ENCODE assay signal across 18 mouse cellular contexts in the genomic region with DNA sequence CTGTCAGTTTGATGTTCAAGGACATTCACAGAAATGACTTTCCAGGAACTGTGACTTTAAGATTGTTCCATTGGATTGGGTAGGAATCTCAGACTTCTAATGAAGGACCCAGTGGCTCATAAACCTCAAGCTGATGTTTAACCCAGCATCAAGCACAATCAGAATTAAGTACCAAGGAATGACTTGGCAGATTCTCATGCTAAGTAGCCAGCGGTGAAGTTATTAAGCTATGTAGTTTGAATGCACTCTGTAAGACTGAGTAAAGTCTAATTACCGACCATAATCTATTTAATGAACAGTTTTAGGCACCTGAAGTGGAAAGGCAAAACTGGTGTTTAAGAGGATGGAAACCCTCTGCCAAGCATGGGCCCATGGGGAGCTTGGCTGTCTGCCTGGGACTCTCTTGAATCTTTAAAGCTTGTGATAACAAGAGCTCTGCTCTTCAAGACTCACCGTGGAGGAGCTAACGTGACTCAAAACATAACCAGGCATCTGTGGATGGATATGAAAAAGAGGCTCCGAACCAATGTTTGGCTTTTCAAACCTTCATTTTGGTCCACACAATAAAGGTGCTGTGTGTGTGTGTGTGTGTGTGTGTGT. TPM values are rescaled to one million over a fixed set of nuclear protein-coding genes. Genes with fewer than 3 reads are reported as not detected.
DNase-seq lines count a peak whose midpoint lies in the region; ATAC-seq and TF ChIP-seq lines count a peak whose summit lies in the region.
"Had no signal": no experiment of that assay in that cellular context is flagged by ENCODE, and none has a peak within 500 bp of the region (broad histone marks: within the 10 kb centered on the region; RNA-seq: fewer than 3 reads in every experiment).

No protein-coding gene starts in this region.

- no peaks in the 10 kb centered on the region for H3K9me3 ChIP-seq in kidney, embryonic 16.5 days (ENCODE audit: low read length)
- no peaks in the 10 kb centered on the region for H3K9me3 ChIP-seq in heart, embryonic 14.5 days (ENCODE audit: control insufficient read depth, low read length)
- no peaks in the 10 kb centered on the region for H3K9me3 ChIP-seq in hindbrain, embryonic 16.5 days (ENCODE audit: control insufficient read depth, low read length)
- H3K9me3 ChIP-seq: embryonic facial prominence, embryonic 13.5 days; forebrain, embryonic 10.5 days; G1E; limb, embryonic 12.5 days; liver, embryonic 15.5 days had no signal

- H3K4me2 ChIP-seq in kidney, embryonic 16.5 days (replicated peaks; ENCODE audit: low read depth, low read length) = no peak overlapping the region
- no peak overlapping the region for H3K4me2 ChIP-seq in heart, embryonic 14.5 days (ENCODE audit: low read length)
- no peak overlapping the region for H3K4me2 ChIP-seq in hindbrain, embryonic 16.5 days (ENCODE audit: low read length)
- H3K4me2 ChIP-seq: embryonic facial prominence, embryonic 13.5 days; limb, embryonic 12.5 days; liver, embryonic 15.5 days; neural tube, embryonic 13.5 days had no signal

- no peaks in the 10 kb centered on the region for H3K4me1 ChIP-seq in kidney, embryonic 16.5 days (ENCODE audit: insufficient read depth, low read length)
- peaks cover 6 to 19% of the 10 kb centered on the region in 2 experiments for H3K4me1 ChIP-seq in heart, embryonic 14.5 days (ENCODE audit: control insufficient read depth in 2 of 2, insufficient read depth in 2 of 2, low read length in 2 of 2)
- peaks cover 25% of the 10 kb centered on the region for H3K4me1 ChIP-seq in kidney, adult 2 months (ENCODE audit: control insufficient read depth, insufficient read depth, low read length)
- no peaks in the 10 kb centered on the region for H3K4me1 ChIP-seq in hindbrain, embryonic 16.5 days (ENCODE audit: control insufficient read depth, insufficient read depth, low read depth, low read length)
- H3K4me1 ChIP-seq: liver, embryonic 15.5 days; neural tube, embryonic 13.5 days had no signal

- 69% methylated on average over 5 of the region's 5 CpGs for WGBS in kidney, embryonic 16.5 days
- WGBS in heart, embryonic 14.5 days = 43% methylated on average over 5 of the region's 5 CpGs
- 43% methylated on average over 5 of the region's 5 CpGs for WGBS in kidney, adult 2 months
- 74% methylated on average over 5 of the region's 5 CpGs for WGBS in hindbrain, embryonic 16.5 days

- H3K9ac ChIP-seq in kidney, embryonic 16.5 days (replicated peaks; ENCODE audit: low read length) = no peak overlapping the region
- H3K9ac ChIP-seq in heart, embryonic 14.5 days (ENCODE audit: low read length) = no peak overlapping the region
- no peak overlapping the region for H3K9ac ChIP-seq in hindbrain, embryonic 16.5 days (ENCODE audit: low read depth, low read length)
- H3K9ac ChIP-seq: embryonic facial prominence, embryonic 13.5 days; limb, embryonic 12.5 days; liver, embryonic 15.5 days; neural tube, embryonic 13.5 days had no signal

- TF ChIP-seq POLR2A in kidney, adult 2 months (IDR thresholded peaks at IDR 0.05; ENCODE audit: low read depth, low read length) = no peak

- no peaks in the 10 kb centered on the region for H3K27me3 ChIP-seq in kidney, embryonic 16.5 days (ENCODE audit: insufficient read depth, low read length)
- 0 out of 2 replicates have a peak, but pooled peaks cover 4% of the 10 kb centered on the region for H3K27me3 ChIP-seq in heart, embryonic 14.5 days (ENCODE audit: control insufficient read depth, insufficient read depth, low read length)
- no peaks in the 10 kb centered on the region for H3K27me3 ChIP-seq in kidney, adult 2 months (replicated peaks; ENCODE audit: control insufficient read depth, insufficient read depth, low read length)
- H3K27me3 ChIP-seq in hindbrain, embryonic 16.5 days (replicated peaks; ENCODE audit: control insufficient read depth, insufficient read depth, low read length) = no peaks in the 10 kb centered on the region
- H3K27me3 ChIP-seq: limb, embryonic 12.5 days had no signal

- ATAC-seq in kidney, embryonic 16.5 days (ENCODE audit: low FRiP score, low TSS enrichment) = no peak
- no peak for ATAC-seq in heart, embryonic 14.5 days (ENCODE audit: insufficient number of reproducible peaks, insufficient read depth, low FRiP score, low read depth)
- no peak for ATAC-seq in hindbrain, embryonic 16.5 days
- ATAC-seq: hindbrain, postnatal 0 days had no signal

- H3K4me3 ChIP-seq in kidney, embryonic 16.5 days (ENCODE audit: low read length) = no peak overlapping the region
- H3K4me3 ChIP-seq in heart, embryonic 14.5 days (ENCODE audit: control insufficient read depth in 1 of 2, insufficient read depth in 1 of 2, low read depth in 1 of 2, low read length in 2 of 2) = no peak overlapping the region
- no peak overlapping the region for H3K4me3 ChIP-seq in kidney, adult 2 months (ENCODE audit: insufficient read depth, low read depth, low read length)
- no peak overlapping the region for H3K4me3 ChIP-seq in hindbrain, embryonic 16.5 days (ENCODE audit: low read length)
- H3K4me3 ChIP-seq: embryonic facial prominence, embryonic 13.5 days; forebrain, embryonic 10.5 days; limb, embryonic 12.5 days; liver, embryonic 15.5 days; neural tube, embryonic 13.5 days had no signal

- no peak for TF ChIP-seq CTCF in kidney, adult 2 months (conservative IDR thresholded peaks at IDR 0.05; ENCODE audit: insufficient read depth, insufficient read length, low read depth, low read length)

- DNase-seq in kidney, adult 18-20 months = peak; percentile 52
- DNase-seq in kidney, adult 2 months = peak; percentile 78
- no peak for DNase-seq in embryo, embryonic 9.5 days (ENCODE audit: extremely low spot score)
- no peak for DNase-seq in cerebellum, postnatal 36 days
- DNase-seq: adrenal gland, postnatal 36 days; lung, postnatal 14 days; right cerebral cortex, postnatal 4 days had no signal

- H3K27ac ChIP-seq in kidney, embryonic 16.5 days (ENCODE audit: low read length) = no peak overlapping the region
- H3K27ac ChIP-seq in heart, embryonic 14.5 days (replicated peaks in 1 of 2; ENCODE audit: control insufficient read depth in 1 of 2, insufficient read depth in 1 of 2, low read depth in 2 of 2, low read length in 2 of 2) = peak overlapping the region; percentile 20 to 39; a peak in 2 of 4 replicates
- H3K27ac ChIP-seq in kidney, adult 2 months (ENCODE audit: insufficient read depth, low read depth, low read length) = peak overlapping the region; percentile 76
- no peak overlapping the region for H3K27ac ChIP-seq in hindbrain, embryonic 16.5 days (ENCODE audit: low read depth, low read length)
- H3K27ac ChIP-seq: embryonic facial prominence, embryonic 13.5 days; forebrain, embryonic 10.5 days; hindbrain, postnatal 0 days; limb, embryonic 12.5 days; liver, embryonic 15.5 days; neural tube, embryonic 13.5 days had no signal

- no peaks in the 10 kb centered on the region for H3K36me3 ChIP-seq in kidney, embryonic 16.5 days (ENCODE audit: insufficient read depth, low read length)
- no peaks in the 10 kb centered on the region for H3K36me3 ChIP-seq in heart, embryonic 14.5 days (ENCODE audit: control insufficient read depth, insufficient read depth, low read length)
- H3K36me3 ChIP-seq in kidney, adult 2 months (ENCODE audit: control insufficient read depth, insufficient read depth, low read length) = no peaks in the 10 kb centered on the region
- H3K36me3 ChIP-seq in hindbrain, embryonic 16.5 days (ENCODE audit: control insufficient read depth, insufficient read depth, low read length) = no peaks in the 10 kb centered on the region
- H3K36me3 ChIP-seq: embryonic facial prominence, embryonic 13.5 days; forebrain, embryonic 10.5 days; G1E; limb, embryonic 12.5 days; liver, embryonic 15.5 days; neural tube, embryonic 13.5 days had no signal

RNA-seq across cellular contexts. Expression of gene Mfsd4b1, which starts 6.7 kb away (rescaled TPM):
- polyA plus RNA-seq in kidney, embryonic 16.5 days (2015; fragmentation: Nextera tagmentation; extraction: Ambion mirVana) = 9.0 and 12.0 TPM in 2 replicates
- 0.58 and 0.89 TPM in 2 replicates for polyA plus RNA-seq in heart, embryonic 14.5 days (2014; fragmentation: Nextera tagmentation; extraction: Ambion mirVana)
- polyA plus RNA-seq in kidney, adult 2 months (2012; rRNA removed) = 81.5 and 102 TPM in 2 replicates
- 0.46 and 0.60 TPM in 2 replicates for polyA plus RNA-seq in hindbrain, embryonic 16.5 days (2015; fragmentation: Nextera tagmentation; extraction: Ambion mirVana)
- polyA plus RNA-seq: embryonic facial prominence, embryonic 13.5 days; forebrain, embryonic 10.5 days; G1E had no signal

RNA-seq across cellular contexts. Expression of gene Mfsd4b5, which starts 31.9 kb away (rescaled TPM):
- 7.0 and 7.5 TPM in 2 replicates for polyA plus RNA-seq in kidney, embryonic 16.5 days (2015; fragmentation: Nextera tagmentation; extraction: Ambion mirVana)
- 0.13 TPM in 1 of 2 replicates, not detected in the other for polyA plus RNA-seq in heart, embryonic 14.5 days (2014; fragmentation: Nextera tagmentation; extraction: Ambion mirVana)
- 223 and 249 TPM in 2 replicates for polyA plus RNA-seq in kidney, adult 2 months (2012; rRNA removed)
- not detected in 2 replicates for polyA plus RNA-seq in hindbrain, embryonic 16.5 days (2015; fragmentation: Nextera tagmentation; extraction: Ambion mirVana)
- polyA plus RNA-seq: forebrain, embryonic 10.5 days; G1E; neural tube, embryonic 13.5 days had no signal

RNA-seq across cellular contexts. Expression of gene Mfsd4b3, which starts 58.4 kb away (rescaled TPM):
- 3.6 and 4.0 TPM in 2 replicates for polyA plus RNA-seq in kidney, embryonic 16.5 days (2015; fragmentation: Nextera tagmentation; extraction: Ambion mirVana)
- polyA plus RNA-seq in heart, embryonic 14.5 days (2014; fragmentation: Nextera tagmentation; extraction: Ambion mirVana) = 1.1 and 1.5 TPM in 2 replicates
- polyA plus RNA-seq in kidney, adult 2 months (2012; rRNA removed) = 15.8 and 17.4 TPM in 2 replicates
- 0.21 and 0.24 TPM in 2 replicates for polyA plus RNA-seq in hindbrain, embryonic 16.5 days (2015; fragmentation: Nextera tagmentation; extraction: Ambion mirVana)
- polyA plus RNA-seq: forebrain, embryonic 10.5 days; frontal cortex, adult 2 months; G1E; hindbrain, postnatal 0 days had no signal

Comparison
In these comparisons a context has a peak if more than half of its experiments do, and no peak if none do; other contexts are left out.
1. H3K27ac ChIP-seq: peak in heart, embryonic 14.5 days (2 of 2) and kidney, adult 2 months (single experiment); none in kidney, embryonic 16.5 days (single experiment) and hindbrain, embryonic 16.5 days (single experiment).
2. RNA of gene Mfsd4b5, which starts 31.9 kb away (polyA plus RNA-seq): 223 to 249 TPM in kidney, adult 2 months; 7.0 to 7.5 TPM in kidney, embryonic 16.5 days, not detected in hindbrain, embryonic 16.5 days and 0.13 TPM in heart, embryonic 14.5 days; every median in the first group is over 10 times any median in the second.
3. DNase-seq: peak in kidney, adult 18-20 months (single experiment) and kidney, adult 2 months (single experiment); none in embryo, embryonic 9.5 days (single experiment) and cerebellum, postnatal 36 days (0 of 2).